Mouse (Mus musculus): ENCODE measurements around the gene Gnaq.

Gnaq gene

DNA sequence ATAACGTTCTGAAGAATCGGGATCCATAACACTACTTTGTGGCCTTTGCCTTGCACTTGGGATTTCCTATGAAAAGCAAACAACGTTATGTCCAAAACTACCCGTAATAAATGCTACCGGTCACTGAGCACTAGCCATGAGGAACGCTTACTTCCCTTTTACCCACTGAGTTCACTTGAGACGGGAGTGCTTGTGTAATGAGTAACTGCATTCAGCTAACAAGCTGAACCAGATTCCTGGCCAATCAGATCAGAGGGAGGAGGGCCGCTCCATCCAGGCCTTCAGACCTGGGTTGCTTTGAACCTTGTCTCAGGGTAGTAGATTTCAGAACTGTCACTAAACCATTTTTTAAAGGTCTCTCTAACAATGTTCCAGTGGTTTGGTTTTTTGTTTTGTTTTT, 193.3 kb downstream of the Gnaq start:
- peak; percentile 78 for DNase-seq

- DNase-seq: no peak
Observed at GRCm38 (mm10) chr19:16327401-16328073, 194.9 kb downstream of the Gnaq start.

DNA sequence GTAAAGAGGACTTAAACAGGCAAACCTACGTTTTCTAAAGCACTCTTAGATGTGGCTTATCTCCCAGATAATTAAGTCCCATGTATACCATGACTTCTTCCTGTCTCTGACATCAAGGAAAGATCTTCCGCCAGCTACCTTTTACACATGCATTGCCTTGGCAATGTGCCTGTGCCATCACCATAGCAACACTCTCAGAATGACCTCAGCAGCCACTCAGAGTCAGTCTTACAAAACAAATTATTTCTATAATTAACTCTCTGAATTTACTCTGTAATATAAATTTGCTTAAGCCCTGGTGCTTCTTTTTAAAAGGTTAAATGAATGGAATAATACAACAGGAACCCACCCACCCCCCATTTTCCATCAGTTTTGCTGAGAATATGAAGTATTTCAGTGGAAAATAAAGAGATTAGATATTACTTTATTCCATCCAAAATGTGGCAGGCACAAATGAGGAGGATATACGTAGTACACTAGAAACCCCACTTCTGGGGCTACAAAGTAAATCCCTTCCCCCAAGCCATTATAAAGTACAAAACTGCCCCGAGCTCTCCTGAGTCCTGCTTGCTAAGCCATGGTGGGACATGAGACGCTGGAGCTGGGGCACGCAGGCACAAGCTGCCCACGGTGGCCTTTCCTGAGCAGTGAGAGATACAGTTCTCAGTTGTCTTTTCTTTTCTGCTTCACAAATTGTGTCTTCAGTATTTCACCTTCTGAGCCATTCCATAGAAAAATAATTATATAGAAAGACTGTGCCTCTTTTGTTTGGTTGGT, 195.6 kb downstream of the Gnaq start:
- DNase-seq: peak; percentile 75

DNA sequence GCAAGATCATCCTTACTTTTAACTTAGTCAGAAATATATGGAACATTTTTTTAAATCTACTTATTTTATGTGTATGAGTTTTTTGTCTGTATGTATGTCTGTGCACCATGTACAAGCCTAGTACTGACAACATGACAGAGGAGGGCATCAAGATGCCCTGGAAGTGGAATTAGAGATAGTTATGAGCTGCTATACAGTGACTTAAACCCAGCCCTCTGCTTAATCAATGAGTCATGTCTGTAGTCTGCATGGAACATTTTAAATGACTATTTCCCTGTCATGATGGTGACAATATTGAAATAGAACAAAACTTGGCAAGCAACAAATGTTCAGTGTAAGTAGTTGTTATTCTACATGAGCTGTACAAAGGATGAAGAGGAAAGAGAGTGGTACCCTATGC, 196.4 kb downstream of the Gnaq start:
- no peak for DNase-seq

DNA sequence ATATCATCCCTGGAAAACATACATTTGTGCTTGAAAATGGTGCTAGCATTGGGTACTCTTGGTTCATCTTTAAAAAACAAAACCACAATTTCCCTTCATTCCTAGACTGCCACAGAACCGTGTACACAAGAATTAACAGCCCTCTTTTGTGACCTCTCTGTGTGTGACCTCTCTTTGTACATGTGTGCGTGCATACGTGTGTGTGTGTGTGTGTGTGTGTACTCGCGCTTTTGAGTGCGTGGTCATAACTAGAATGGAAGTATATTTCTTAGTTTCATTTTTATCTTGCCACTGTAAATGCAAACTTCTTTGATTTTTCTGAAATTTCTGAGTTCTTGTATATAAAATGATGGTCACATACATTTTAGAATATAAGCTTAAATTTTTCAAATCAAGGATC, 197.0 kb downstream of the Gnaq start:
- no peak for DNase-seq

DNA sequence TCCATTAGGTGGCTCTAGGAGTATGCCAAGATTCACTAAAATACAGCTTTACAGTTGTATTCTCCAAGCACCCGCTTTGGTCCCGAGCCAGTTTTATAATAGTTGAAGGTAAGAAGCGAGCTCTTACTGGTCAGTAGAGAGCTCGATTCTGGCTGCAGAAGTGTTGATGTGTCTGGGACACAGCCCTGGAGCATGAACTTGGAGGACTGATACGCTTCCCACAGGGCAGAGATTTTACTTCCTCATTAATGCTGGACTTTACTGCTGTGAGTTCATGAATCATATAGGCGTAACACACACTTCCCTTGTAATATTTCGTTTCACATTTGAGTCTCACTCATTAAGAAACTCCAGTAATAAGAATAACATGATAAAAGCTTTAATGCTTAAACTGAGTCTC, 197.5 kb downstream of the Gnaq start:
- DNase-seq: no peak

DNA sequence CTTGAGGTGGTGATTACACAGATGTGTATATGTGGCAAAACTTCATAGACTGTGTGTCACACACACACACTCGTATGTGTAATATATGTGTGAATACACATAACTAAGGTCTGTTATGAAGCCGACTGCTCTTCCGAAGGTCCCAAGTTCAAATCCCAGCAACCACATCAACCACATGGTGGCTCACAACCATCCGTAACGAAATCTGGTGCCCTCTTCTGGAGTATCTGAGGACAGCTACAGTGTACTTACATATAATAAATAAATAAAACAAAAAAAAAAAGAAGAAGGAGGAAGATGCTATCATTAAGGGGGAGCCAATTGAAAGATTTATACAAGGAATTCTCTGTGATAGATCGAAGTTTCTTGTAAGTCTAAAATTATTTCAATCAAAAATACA, 198.4 kb downstream of the Gnaq start:
- no peak for DNase-seq

- DNase-seq: no peak
Observed at GRCm38 (mm10) chr19:16337866-16338530, 205.4 kb downstream of the Gnaq start.

GRCm38 (mm10) chr19:16339954-16340586, 207.4 kb downstream of the Gnaq start:
- DNase-seq: no peak

DNA sequence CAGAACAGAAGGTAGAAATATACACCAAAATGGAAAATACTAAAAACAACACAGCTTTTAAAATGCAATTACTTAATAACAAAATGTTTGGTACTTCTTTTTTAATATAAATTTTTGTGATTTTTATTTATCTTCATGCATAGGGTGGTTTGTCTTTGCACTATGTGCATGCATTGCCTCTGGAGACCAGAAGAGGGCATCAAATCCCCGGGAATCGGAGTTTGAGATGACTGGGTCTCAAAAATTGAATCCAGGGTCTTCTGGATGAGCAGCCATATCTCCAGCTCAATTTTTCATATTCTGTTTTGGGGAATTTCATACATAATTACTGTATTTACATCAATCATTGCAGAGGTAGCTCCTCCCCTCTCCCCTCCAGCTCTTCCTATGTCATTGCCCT, 210.1 kb downstream of the Gnaq start:
- DNase-seq: peak; percentile 43

DNA sequence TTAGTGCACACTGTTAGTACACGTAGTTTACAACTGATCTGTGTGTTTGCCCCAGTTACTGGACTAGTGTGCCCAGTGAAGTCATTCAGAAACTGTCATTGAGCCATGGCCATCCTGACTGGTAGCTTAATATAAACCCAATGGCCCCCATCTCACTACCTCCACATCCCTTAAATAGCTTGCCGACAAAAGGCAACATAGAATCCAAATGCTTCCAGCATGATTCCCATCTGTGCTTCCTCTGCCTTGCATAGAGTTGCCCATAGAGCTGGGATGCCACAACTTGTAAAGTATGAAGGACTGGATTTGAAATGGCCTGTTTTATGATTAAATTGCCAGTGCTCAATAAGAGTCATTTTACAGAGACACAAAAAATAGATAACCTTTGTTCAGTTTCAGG, 212.9 kb downstream of the Gnaq start:
- no peak for DNase-seq

- no peak for DNase-seq
Observed at GRCm38 (mm10) chr19:16347037-16347436, 214.4 kb downstream of the Gnaq start.

GRCm38 (mm10) chr19:16353701-16354136, 221.1 kb downstream of the Gnaq start:
- DNase-seq: peak; percentile 95

- DNase-seq: no peak
Observed at GRCm38 (mm10) chr19:16358148-16358547, 225.5 kb downstream of the Gnaq start.

GRCm38 (mm10) chr19:16358905-16359304, 226.3 kb downstream of the Gnaq start:
- DNase-seq: peak; percentile 38

GRCm38 (mm10) chr19:16366465-16367063, 233.9 kb downstream of the Gnaq start:
- DNase-seq: no peak

GRCm38 (mm10) chr19:16367218-16367617, 234.6 kb downstream of the Gnaq start:
- DNase-seq: peak; percentile 24

DNA sequence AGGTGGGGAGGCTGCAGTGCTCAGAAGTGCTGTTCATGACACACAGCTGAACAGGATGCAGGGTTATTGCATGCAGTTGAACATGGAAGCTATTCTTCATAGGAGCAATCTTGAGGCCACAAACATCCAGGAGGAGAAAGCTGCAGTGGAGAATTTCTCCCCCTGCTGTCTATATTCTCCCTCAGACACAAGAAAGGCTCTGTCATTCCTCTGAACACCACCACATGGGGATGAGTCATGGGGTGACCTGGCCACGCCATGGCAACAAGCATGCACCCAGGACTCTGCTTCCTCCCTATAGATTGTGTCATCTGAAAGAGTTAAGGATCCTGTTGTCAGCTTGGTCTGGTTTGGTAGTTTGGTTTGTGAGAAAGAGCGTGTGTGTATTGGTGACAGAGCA, 239.0 kb downstream of the Gnaq start:
- DNase-seq: no peak

- DNase-seq: peak; percentile 32
Observed at GRCm38 (mm10) chr19:16372752-16373486, 240.3 kb downstream of the Gnaq start.

- DNase-seq: no peak
Observed at GRCm38 (mm10) chr19:16375881-16376280, 243.2 kb downstream of the Gnaq start.

- no peak for DNase-seq
Observed at GRCm38 (mm10) chr19:16378565-16378964, 245.9 kb downstream of the Gnaq start.

DNA sequence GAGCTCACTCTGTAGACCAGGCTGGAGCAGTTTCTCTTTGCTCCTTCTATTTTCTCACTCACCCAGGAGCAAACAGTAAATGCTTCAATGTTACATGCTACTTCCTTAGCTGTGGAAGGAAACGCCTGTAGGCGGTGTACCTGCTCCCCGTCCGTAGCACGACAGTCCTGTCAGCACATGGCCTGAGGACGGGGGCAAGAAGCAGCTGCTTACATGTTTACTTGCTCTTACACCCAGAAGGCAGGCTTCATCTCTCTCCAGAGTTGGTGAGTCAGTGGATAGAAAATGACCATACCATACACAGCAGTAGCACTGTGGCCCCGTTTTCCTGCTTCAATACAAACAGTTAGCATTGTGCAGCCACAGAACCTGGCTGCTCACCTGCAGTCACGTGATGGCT, 247.1 kb downstream of the Gnaq start:
- no peak for DNase-seq
